Mouse (Mus musculus) testis, adult 2 months (tissue): ENCODE measurements around the gene 1600014C23Rik.

Experiments
- CTCF ChIP-seq: fragments of 200-500 bp; IDR thresholded peaks from 2 replicates; pipeline ENCODE4 v1.5.1; 2012; ENCODE audit warnings: low read depth, mild to moderate bottlenecking, inconsistent platforms, low read length, moderate library complexity; ENCODE audit not compliant: control insufficient read depth, insufficient read depth, insufficient replicate concordance
- POLR2A ChIP-seq: fragments of 200-500 bp; IDR thresholded peaks from 2 replicates; pipeline ENCODE4 v1.6.1; 2012; ENCODE audit warnings: low read depth, mild to moderate bottlenecking, inconsistent platforms, low read length, moderate library complexity; ENCODE audit not compliant: control insufficient read depth

- TF ChIP-seq CTCF (no peak), POLR2A (no peak)
These were observed 26.8 kb downstream of the 1600014C23Rik start for GRCm38 (mm10) chr17:45706796-45707195.
